Mouse (Mus musculus): ENCODE measurements around the gene Vps16. TPM values are rescaled to one million over a fixed set of nuclear protein-coding genes. Genes with fewer than 3 reads are reported as not detected.

Vps16 gene
- polyA plus RNA-seq, 1 experiment from 2014 or later: 51.6 TPM

GRCm38 (mm10) chr2:130430484-130430883, 6.3 kb downstream of the Vps16 start:
- ATAC-seq (ENCODE audit: low read depth) (no peak), DNase-seq (ENCODE audit: low spot score) (no peak)
- Histone ChIP-seq H3K4me3 (ENCODE audit: low read depth, low read length) (no peak overlapping the region), H3K4me1 (ENCODE audit: control insufficient read depth, insufficient read depth, low read length) (peaks cover 2% of the 10 kb centered on the region), H3K27me3 (replicated peaks; ENCODE audit: control insufficient read depth, insufficient read depth, low read length) (no peaks in the 10 kb centered on the region), H3K36me3 (ENCODE audit: control insufficient read depth, insufficient read depth, low read length) (peaks cover 4% of the 10 kb centered on the region; the same call in 1 of the 2 replicates), H3K4me2 (ENCODE audit: low read depth, low read length) (no peak overlapping the region), H3K27ac (replicated peaks; ENCODE audit: low read depth, low read length) (no peak overlapping the region), H3K9me3 (ENCODE audit: control insufficient read depth, low read length) (no peaks in the 10 kb centered on the region), H3K9ac (ENCODE audit: low read depth, low read length) (no peak overlapping the region)
- 78% methylated on average over 3 of the region's 3 CpGs for WGBS

GRCm38 (mm10) chr2:130432157-130432556, 8.0 kb downstream of the Vps16 start:
- no peak overlapping the region for H3K4me2 ChIP-seq (ENCODE audit: low read depth, low read length)
- peaks cover 4% of the 10 kb centered on the region; the same call in 1 of the 2 replicates for H3K36me3 ChIP-seq (ENCODE audit: control insufficient read depth, insufficient read depth, low read length)
- no peak for DNase-seq (ENCODE audit: low spot score)
- no peaks in the 10 kb centered on the region for H3K4me1 ChIP-seq (ENCODE audit: control insufficient read depth, insufficient read depth, low read length)
- no peaks in the 10 kb centered on the region for H3K9me3 ChIP-seq (ENCODE audit: control insufficient read depth, low read length)
- ATAC-seq (ENCODE audit: low read depth): no peak
- 88% methylated on average over 3 of the region's 3 CpGs for WGBS
- H3K4me3 ChIP-seq (ENCODE audit: low read depth, low read length): no peak overlapping the region
- no peak overlapping the region for H3K27ac ChIP-seq (replicated peaks; ENCODE audit: low read depth, low read length)
- H3K27me3 ChIP-seq (replicated peaks; ENCODE audit: control insufficient read depth, insufficient read depth, low read length): no peaks in the 10 kb centered on the region
- H3K9ac ChIP-seq (ENCODE audit: low read depth, low read length): no peak overlapping the region

DNA sequence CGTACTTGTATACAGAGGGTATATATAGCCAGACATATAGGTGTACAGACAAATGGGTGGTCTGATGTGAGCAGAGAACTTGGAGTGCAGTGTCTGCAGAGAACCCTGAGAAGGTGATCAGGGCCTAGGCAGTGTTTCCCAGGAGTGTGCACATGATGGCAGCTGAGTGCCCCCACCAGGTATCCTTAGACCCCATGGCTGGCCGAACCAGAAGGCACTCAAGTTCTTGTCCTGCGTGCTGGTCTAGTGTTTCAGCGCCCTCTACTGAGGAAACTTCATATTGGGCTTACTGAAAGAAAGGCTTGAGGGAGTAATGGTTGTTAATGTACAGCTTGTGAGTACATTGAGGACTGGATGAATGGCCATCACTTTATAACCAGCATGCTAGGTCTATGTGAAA, 9.0 kb downstream of the Vps16 start:
- Histone ChIP-seq H3K27ac (replicated peaks; ENCODE audit: low read depth, low read length) (no peak overlapping the region), H3K9ac (ENCODE audit: low read depth, low read length) (no peak overlapping the region), H3K27me3 (replicated peaks; ENCODE audit: control insufficient read depth, insufficient read depth, low read length) (no peaks in the 10 kb centered on the region), H3K4me2 (ENCODE audit: low read depth, low read length) (no peak overlapping the region), H3K36me3 (ENCODE audit: control insufficient read depth, insufficient read depth, low read length) (peaks cover 12% of the 10 kb centered on the region), H3K4me1 (ENCODE audit: control insufficient read depth, insufficient read depth, low read length) (no peaks in the 10 kb centered on the region), H3K4me3 (ENCODE audit: low read depth, low read length) (no peak overlapping the region), H3K9me3 (ENCODE audit: control insufficient read depth, low read length) (no peaks in the 10 kb centered on the region)
- ATAC-seq (ENCODE audit: low read depth) (peak; percentile 53; the same call in 1 of the 2 replicates), DNase-seq (ENCODE audit: low spot score) (peak; percentile 63)
- 24% methylated on average over 4 of the region's 4 CpGs for WGBS

DNA sequence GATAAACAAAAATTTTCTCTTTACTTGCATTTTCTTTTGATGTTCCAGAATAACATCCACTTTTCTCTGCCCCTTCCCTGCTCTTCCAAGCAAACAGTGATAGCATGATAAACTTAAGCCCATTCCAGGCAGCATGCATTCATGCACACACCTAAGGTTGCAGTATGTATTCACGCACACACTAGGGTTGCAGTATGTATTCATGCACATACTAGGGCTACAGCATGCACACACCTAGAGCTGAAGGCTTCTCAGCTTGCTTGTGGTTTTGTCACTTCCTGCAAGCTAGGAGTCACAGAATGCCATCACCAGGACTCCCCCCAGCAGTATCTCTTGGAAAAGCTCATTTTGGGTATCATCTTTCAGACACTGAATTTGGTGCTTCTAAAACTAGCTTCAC, 12.6 kb downstream of the Vps16 start:
- no peaks in the 10 kb centered on the region for H3K27me3 ChIP-seq (replicated peaks; ENCODE audit: control insufficient read depth, insufficient read depth, low read length)
- H3K9me3 ChIP-seq (ENCODE audit: control insufficient read depth, low read length): no peaks in the 10 kb centered on the region
- no peak overlapping the region for H3K4me3 ChIP-seq (ENCODE audit: low read depth, low read length)
- ATAC-seq (ENCODE audit: low read depth) (no peak), DNase-seq (ENCODE audit: low spot score) (no peak)
- H3K36me3 ChIP-seq (ENCODE audit: control insufficient read depth, insufficient read depth, low read length): peaks cover 45% of the 10 kb centered on the region
- no peaks in the 10 kb centered on the region for H3K4me1 ChIP-seq (ENCODE audit: control insufficient read depth, insufficient read depth, low read length)
- H3K4me2 ChIP-seq (ENCODE audit: low read depth, low read length): no peak overlapping the region
- H3K27ac ChIP-seq (replicated peaks; ENCODE audit: low read depth, low read length): no peak overlapping the region
- no peak overlapping the region for H3K9ac ChIP-seq (ENCODE audit: low read depth, low read length)
- WGBS: 94% methylated on average over 1 of the region's 1 CpGs

DNA sequence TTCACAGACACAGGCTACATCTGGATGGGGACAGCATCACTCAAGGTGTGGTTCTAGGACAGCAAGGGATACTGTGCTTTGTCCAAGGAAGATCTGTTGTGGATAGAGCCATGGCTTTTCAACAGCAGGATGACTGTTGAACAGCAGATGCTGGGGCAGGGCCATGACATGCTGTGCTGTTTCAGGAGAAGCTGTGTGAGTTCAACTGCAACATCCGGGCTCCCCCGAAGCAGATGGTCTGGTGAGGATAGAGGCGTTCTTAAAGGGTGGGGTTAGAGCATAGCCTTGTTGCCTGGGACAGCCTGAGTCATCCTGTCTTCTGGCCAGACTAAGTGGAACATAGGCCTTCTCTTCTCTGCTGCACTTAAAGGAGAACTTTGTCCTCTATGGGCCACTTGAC, 14.7 kb downstream of the Vps16 start:
- no peak overlapping the region for H3K9ac ChIP-seq (ENCODE audit: low read depth, low read length)
- H3K27me3 ChIP-seq (replicated peaks; ENCODE audit: control insufficient read depth, insufficient read depth, low read length): no peaks in the 10 kb centered on the region
- H3K4me1 ChIP-seq (ENCODE audit: control insufficient read depth, insufficient read depth, low read length): no peaks in the 10 kb centered on the region
- peaks cover 65% of the 10 kb centered on the region for H3K36me3 ChIP-seq (ENCODE audit: control insufficient read depth, insufficient read depth, low read length)
- DNase-seq (ENCODE audit: low spot score) (no peak), ATAC-seq (ENCODE audit: low read depth) (no peak)
- H3K4me2 ChIP-seq (ENCODE audit: low read depth, low read length): no peak overlapping the region
- H3K4me3 ChIP-seq (ENCODE audit: low read depth, low read length): no peak overlapping the region
- 100% methylated on average over 3 of the region's 3 CpGs for WGBS
- H3K27ac ChIP-seq (replicated peaks; ENCODE audit: low read depth, low read length): no peak overlapping the region
- H3K9me3 ChIP-seq (ENCODE audit: control insufficient read depth, low read length): no peaks in the 10 kb centered on the region

- no peak overlapping the region for H3K27ac ChIP-seq (replicated peaks; ENCODE audit: low read depth, low read length)
- no peak overlapping the region for H3K9ac ChIP-seq (ENCODE audit: low read depth, low read length)
- ATAC-seq (ENCODE audit: low read depth): no peak
- H3K9me3 ChIP-seq (ENCODE audit: control insufficient read depth, low read length): no peaks in the 10 kb centered on the region
- peaks cover 74% of the 10 kb centered on the region for H3K36me3 ChIP-seq (ENCODE audit: control insufficient read depth, insufficient read depth, low read length)
- WGBS: 93% methylated on average over 4 of the region's 4 CpGs
- no peaks in the 10 kb centered on the region for H3K27me3 ChIP-seq (replicated peaks; ENCODE audit: control insufficient read depth, insufficient read depth, low read length)
- no peak overlapping the region for H3K4me2 ChIP-seq (ENCODE audit: low read depth, low read length)
- H3K4me1 ChIP-seq (ENCODE audit: control insufficient read depth, insufficient read depth, low read length): no peaks in the 10 kb centered on the region
- no peak for DNase-seq (ENCODE audit: low spot score)
- H3K4me3 ChIP-seq (ENCODE audit: low read depth, low read length): no peak overlapping the region
Measured at GRCm38 (mm10) chr2:130439840-130440480, 15.8 kb downstream of the Vps16 start.

DNA sequence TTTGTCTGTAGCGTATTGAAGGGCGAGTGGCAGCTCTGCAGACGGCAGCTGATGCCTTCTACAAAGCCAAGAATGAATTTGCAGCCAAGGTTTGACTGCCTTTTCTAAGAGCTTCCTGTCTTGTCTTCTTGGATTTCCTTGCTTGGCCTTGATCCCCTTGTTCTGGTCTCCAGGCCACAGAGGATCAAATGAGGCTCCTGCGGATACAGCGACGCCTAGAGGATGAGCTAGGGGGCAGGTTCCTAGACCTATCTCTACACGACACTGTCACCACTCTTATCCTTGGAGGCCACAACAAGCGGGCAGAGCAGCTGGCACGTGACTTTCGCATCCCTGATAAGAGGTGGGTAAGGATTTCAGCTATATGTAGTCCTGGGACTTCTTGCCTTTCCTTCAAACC, 18.0 kb downstream of the Vps16 start:
- WGBS: 90% methylated on average over 10 of the region's 10 CpGs
- no peak overlapping the region for H3K27ac ChIP-seq (replicated peaks; ENCODE audit: low read depth, low read length)
- ATAC-seq (ENCODE audit: low read depth): no peak
- no peaks in the 10 kb centered on the region for H3K4me1 ChIP-seq (ENCODE audit: control insufficient read depth, insufficient read depth, low read length)
- no peak overlapping the region for H3K9ac ChIP-seq (ENCODE audit: low read depth, low read length)
- H3K27me3 ChIP-seq (replicated peaks; ENCODE audit: control insufficient read depth, insufficient read depth, low read length): no peaks in the 10 kb centered on the region
- no peak for DNase-seq (ENCODE audit: low spot score)
- no peaks in the 10 kb centered on the region for H3K9me3 ChIP-seq (ENCODE audit: control insufficient read depth, low read length)
- peaks cover 80% of the 10 kb centered on the region for H3K36me3 ChIP-seq (ENCODE audit: control insufficient read depth, insufficient read depth, low read length)
- H3K4me2 ChIP-seq (ENCODE audit: low read depth, low read length): no peak overlapping the region
- no peak overlapping the region for H3K4me3 ChIP-seq (ENCODE audit: low read depth, low read length)

GRCm38 (mm10) chr2:130448449-130448848, 24.3 kb downstream of the Vps16 start:
- Histone ChIP-seq H3K9ac (ENCODE audit: low read depth, low read length) (no peak overlapping the region), H3K4me3 (ENCODE audit: low read depth, low read length) (no peak overlapping the region), H3K36me3 (ENCODE audit: control insufficient read depth, insufficient read depth, low read length) (peaks cover 19% of the 10 kb centered on the region), H3K27ac (replicated peaks; ENCODE audit: low read depth, low read length) (no peak overlapping the region), H3K27me3 (replicated peaks; ENCODE audit: control insufficient read depth, insufficient read depth, low read length) (no peaks in the 10 kb centered on the region), H3K9me3 (ENCODE audit: control insufficient read depth, low read length) (no peaks in the 10 kb centered on the region), H3K4me1 (ENCODE audit: control insufficient read depth, insufficient read depth, low read length) (peaks cover 15% of the 10 kb centered on the region), H3K4me2 (ENCODE audit: low read depth, low read length) (no peak overlapping the region)
- DNase-seq (ENCODE audit: low spot score) (no peak), ATAC-seq (ENCODE audit: low read depth) (no peak)

Data from embryonic facial prominence, embryonic 14.5 days (tissue).